In the genomic region with DNA sequence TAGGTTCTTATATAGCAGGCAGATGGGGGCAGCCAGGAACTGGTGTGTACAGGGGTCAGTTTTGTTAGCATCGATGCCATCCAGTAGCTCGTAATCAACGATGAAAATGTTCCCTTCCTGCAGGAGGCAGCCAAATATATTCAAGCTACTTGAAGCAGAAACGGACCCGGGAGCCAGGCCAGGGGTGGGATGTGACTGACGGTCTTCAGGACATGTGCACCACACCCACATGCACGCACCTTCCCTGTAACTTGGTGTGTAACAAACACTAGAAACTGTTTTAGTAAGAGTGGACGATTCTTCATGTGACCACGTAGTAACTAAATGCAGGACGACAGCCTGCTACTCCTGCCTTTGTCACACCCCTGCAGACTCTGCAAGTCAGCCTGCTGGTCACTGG, we compare ENCODE assay signal across 25 mouse cellular contexts.
"Had no signal": no experiment of that assay in that cellular context is flagged by ENCODE, and none has a peak within 500 bp of the region (broad histone marks: within the 10 kb centered on the region; RNA-seq: fewer than 3 reads in every experiment).

No protein-coding gene starts in this region.

- H3K9ac ChIP-seq: heart, embryonic 13.5 days; heart, embryonic 15.5 days; hindbrain, embryonic 13.5 days; hindbrain, embryonic 15.5 days; kidney, embryonic 15.5 days; limb, embryonic 13.5 days; limb, embryonic 15.5 days; liver, embryonic 12.5 days; liver, embryonic 14.5 days had no signal

- ATAC-seq: hindbrain, postnatal 0 days; intestine, embryonic 16.5 days; liver, embryonic 12.5 days had no signal

- H3K27ac ChIP-seq: heart, embryonic 13.5 days; heart, embryonic 15.5 days; hindbrain, embryonic 13.5 days; hindbrain, embryonic 15.5 days; hindbrain, postnatal 0 days; kidney, embryonic 15.5 days; kidney, postnatal 0 days; limb, embryonic 13.5 days; limb, embryonic 15.5 days; liver, embryonic 12.5 days; liver, embryonic 14.5 days had no signal

- H3K4me1 ChIP-seq: kidney, embryonic 15.5 days; limb, embryonic 13.5 days; limb, embryonic 15.5 days had no signal

- H3K36me3 ChIP-seq: heart, embryonic 13.5 days; heart, embryonic 15.5 days; hindbrain, embryonic 13.5 days; hindbrain, embryonic 15.5 days; kidney, embryonic 15.5 days; limb, embryonic 13.5 days; limb, embryonic 15.5 days; liver, embryonic 12.5 days had no signal

- DNase-seq: gastrocnemius, postnatal 14 days; gastrocnemius, postnatal 36 days; heart, adult 18-20 months; heart, postnatal 14 days; heart, postnatal 36 days; kidney, adult 11 months; kidney, adult 2 months; kidney, adult 9 months; kidney, postnatal 14 days; kidney, postnatal 36 days; layer of hippocampus, adult 9-11 months; layer of hippocampus, postnatal 36 days had no signal

- H3K27me3 ChIP-seq: heart, embryonic 13.5 days; heart, embryonic 15.5 days; hindbrain, embryonic 13.5 days; hindbrain, embryonic 15.5 days; kidney, embryonic 15.5 days; limb, embryonic 13.5 days; limb, embryonic 15.5 days; liver, embryonic 12.5 days had no signal

- H3K4me3 ChIP-seq: heart, embryonic 13.5 days; heart, embryonic 15.5 days; hindbrain, embryonic 13.5 days; hindbrain, embryonic 15.5 days; kidney, embryonic 15.5 days; limb, embryonic 13.5 days; limb, embryonic 15.5 days; liver, embryonic 12.5 days had no signal

- H3K4me2 ChIP-seq: heart, embryonic 11.5 days; heart, embryonic 13.5 days; heart, embryonic 15.5 days; hindbrain, embryonic 13.5 days; hindbrain, embryonic 15.5 days; kidney, embryonic 15.5 days; limb, embryonic 13.5 days; limb, embryonic 15.5 days; liver, embryonic 12.5 days had no signal

- H3K9me3 ChIP-seq: heart, embryonic 13.5 days; heart, embryonic 15.5 days; hindbrain, embryonic 13.5 days; hindbrain, embryonic 15.5 days; kidney, embryonic 15.5 days; limb, embryonic 13.5 days; limb, embryonic 15.5 days; liver, embryonic 12.5 days had no signal
